7 mouse cellular contexts compared by ENCODE assay signal in the genomic region with DNA sequence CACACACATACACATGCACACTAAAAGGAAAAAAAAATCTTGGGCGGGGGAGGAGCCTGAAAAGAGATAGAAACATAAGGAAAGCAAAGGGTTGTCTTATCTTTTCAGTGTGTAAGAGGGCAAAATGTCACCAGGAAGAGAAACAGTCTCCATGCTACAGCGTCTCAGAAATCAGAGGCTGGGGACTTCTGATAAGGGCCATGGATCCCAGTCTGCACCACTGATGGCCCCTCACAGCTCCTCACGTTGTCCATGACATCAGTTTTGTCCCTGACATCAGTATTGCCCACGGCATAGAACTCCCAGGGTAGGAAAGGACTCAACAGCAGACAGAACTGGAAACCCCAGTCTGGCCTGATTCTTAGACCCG.
A peak's percentile ranks its signal among the peaks of the same experiment; 100 is the strongest.
DNase-seq lines count a peak whose midpoint lies in the region; ATAC-seq and TF ChIP-seq lines count a peak whose summit lies in the region.

No protein-coding gene starts in this region.

- peak overlapping the region; percentile 65 for H3K4me2 ChIP-seq in forebrain, postnatal 0 days (ENCODE audit: low read depth)
- H3K4me2 ChIP-seq in liver, embryonic 15.5 days = peak overlapping the region; percentile 75

- TF ChIP-seq CTCF in forebrain, postnatal 0 days (IDR thresholded peaks at IDR 0.05; ENCODE audit: low read depth) = no peak

- ATAC-seq in megakaryocyte, adult 5-6 weeks (ENCODE audit: poor library complexity, severe bottlenecking) = no peak
- ATAC-seq in forebrain, postnatal 0 days = no peak
- no peak for ATAC-seq in liver, embryonic 15.5 days (ENCODE audit: insufficient read depth)
- no peak for ATAC-seq in inflammation-experienced regulatory T-cells, adult 6 months

- peak overlapping the region; percentile 3; the same call in 1 of the 2 replicates for H3K9ac ChIP-seq in forebrain, postnatal 0 days
- peak overlapping the region; percentile 14; the same call in 1 of the 2 replicates for H3K9ac ChIP-seq in liver, embryonic 15.5 days

- peaks cover 24% of the 10 kb centered on the region for H3K27me3 ChIP-seq in megakaryocyte, embryonic 14.5 days (replicated peaks)
- H3K27me3 ChIP-seq in forebrain, postnatal 0 days (ENCODE audit: insufficient read depth, low read length) = no peaks in the 10 kb centered on the region
- peaks cover 69% of the 10 kb centered on the region for H3K27me3 ChIP-seq in liver, embryonic 15.5 days

- H3K36me3 ChIP-seq in megakaryocyte, embryonic 14.5 days (replicated peaks; ENCODE audit: low read length) = no peaks in the 10 kb centered on the region
- H3K36me3 ChIP-seq in forebrain, postnatal 0 days (ENCODE audit: insufficient read depth) = no peaks in the 10 kb centered on the region
- H3K36me3 ChIP-seq in liver, embryonic 15.5 days (replicated peaks) = no peaks in the 10 kb centered on the region

- no peaks in the 10 kb centered on the region for H3K9me3 ChIP-seq in megakaryocyte, embryonic 14.5 days
- H3K9me3 ChIP-seq in forebrain, postnatal 0 days (ENCODE audit: low read length) = no peaks in the 10 kb centered on the region
- no peaks in the 10 kb centered on the region for H3K9me3 ChIP-seq in liver, embryonic 15.5 days (replicated peaks)

- H3K4me1 ChIP-seq in megakaryocyte, embryonic 14.5 days = peaks cover 38% of the 10 kb centered on the region
- H3K4me1 ChIP-seq in forebrain, postnatal 0 days (ENCODE audit: insufficient read depth) = peaks cover 11% of the 10 kb centered on the region; the same call in 1 of the 2 replicates
- peaks cover 40% of the 10 kb centered on the region for H3K4me1 ChIP-seq in liver, embryonic 15.5 days (replicated peaks)

- peak overlapping the region; percentile 95 for H3K4me3 ChIP-seq in megakaryocyte, embryonic 14.5 days (replicated peaks)
- peak overlapping the region; percentile 46 for H3K4me3 ChIP-seq in forebrain, postnatal 0 days (ENCODE audit: low read depth, low read length)
- H3K4me3 ChIP-seq in liver, embryonic 15.5 days (replicated peaks) = no peak overlapping the region

- peak overlapping the region; percentile 86 for H3K27ac ChIP-seq in forebrain, postnatal 0 days (ENCODE audit: low read depth, low read length)
- H3K27ac ChIP-seq in liver, embryonic 15.5 days (replicated peaks) = no peak overlapping the region; the same call in 1 of the 2 replicates

- DNase-seq in forebrain, postnatal 0 days = no peak
- no peak for DNase-seq in embryo, embryonic 11 days
- no peak for DNase-seq in urinary bladder, adult 2 months (ENCODE audit: low spot score)

- 29% methylated on average over 5 of the region's 5 CpGs for WGBS in forebrain, postnatal 0 days
- WGBS in liver, embryonic 15.5 days (ENCODE audit: insufficient replicate concordance) = 9% methylated on average over 5 of the region's 5 CpGs
